Mouse (Mus musculus) ES-E14 (cell line): ENCODE measurements at regions not wholly inside any gene's neighbourhood (a gene's known extent, or its start where the extent isn't known, plus 50 kb on each side); places are given as distances from the start of the nearest gene placed in this dataset.

Experiments used
- HCFC1 ChIP-seq: IDR thresholded peaks from 2 replicates; pipeline ENCODE4 v1.6.1; 2012; ENCODE audit warnings: low read length, inconsistent platforms, borderline replicate concordance; ENCODE audit not compliant: insufficient read depth
- MAFK ChIP-seq: IDR thresholded peaks from 2 replicates; pipeline ENCODE4 v1.6.1; 2014; ENCODE audit warnings: mild to moderate bottlenecking, low read depth, low read length, inconsistent platforms; ENCODE audit not compliant: insufficient read depth
- ZNF384 ChIP-seq: IDR thresholded peaks from 2 replicates; pipeline ENCODE4 v1.6.1; 2012; ENCODE audit warnings: low read depth, low read length, inconsistent platforms

- no peak for TF ChIP-seq MAFK
- TF ChIP-seq HCFC1 = no peak
- no peak for TF ChIP-seq ZNF384
These were observed 205.4 kb upstream of the Sox2 start for GRCm38 (mm10) chr3:34444802-34445201.
